Mouse (Mus musculus): ENCODE data around the gene Slc22a3. TPM values are rescaled to one million over a fixed set of nuclear protein-coding genes. Genes with fewer than 3 reads are reported as not detected.

The Slc22a3 gene
- polyA plus RNA-seq, 1 experiment from 2014 or later = 1.1 TPM

- H3K27ac ChIP-seq (replicated peaks) = no peak overlapping the region
- H3K9ac ChIP-seq = no peak overlapping the region
- H3K4me2 ChIP-seq = no peak overlapping the region
- no peaks in the 10 kb centered on the region for H3K4me1 ChIP-seq (replicated peaks)
- H3K36me3 ChIP-seq = no peaks in the 10 kb centered on the region
- ATAC-seq (ENCODE audit: low FRiP score, low read depth) = no peak
- H3K27me3 ChIP-seq = no peaks in the 10 kb centered on the region
- H3K9me3 ChIP-seq = no peaks in the 10 kb centered on the region
- 65% methylated on average over 16 of the region's 16 CpGs for WGBS
- H3K4me3 ChIP-seq = no peak overlapping the region
These were observed 86.5 kb downstream of the Slc22a3 start for GRCm38 (mm10) chr17:12420886-12421574.

GRCm38 (mm10) chr17:12419491-12420079, 87.9 kb downstream of the Slc22a3 start:
- no peak overlapping the region for H3K9ac ChIP-seq
- H3K9me3 ChIP-seq = no peaks in the 10 kb centered on the region
- H3K4me2 ChIP-seq = no peak overlapping the region
- H3K36me3 ChIP-seq = no peaks in the 10 kb centered on the region
- H3K27me3 ChIP-seq = no peaks in the 10 kb centered on the region
- no peak overlapping the region for H3K4me3 ChIP-seq
- no peak for ATAC-seq (ENCODE audit: low FRiP score, low read depth)
- 69% methylated on average over 19 of the region's 19 CpGs for WGBS
- no peaks in the 10 kb centered on the region for H3K4me1 ChIP-seq (replicated peaks)
- H3K27ac ChIP-seq (replicated peaks) = no peak overlapping the region

GRCm38 (mm10) chr17:12416250-12416895, 91.1 kb downstream of the Slc22a3 start:
- Histone ChIP-seq H3K9me3 (no peaks in the 10 kb centered on the region), H3K36me3 (no peaks in the 10 kb centered on the region), H3K4me1 (replicated peaks) (no peaks in the 10 kb centered on the region), H3K9ac (no peak overlapping the region), H3K4me2 (no peak overlapping the region), H3K27ac (replicated peaks) (no peak overlapping the region), H3K27me3 (no peaks in the 10 kb centered on the region), H3K4me3 (no peak overlapping the region)
- 45% methylated on average over 6 of the region's 6 CpGs for WGBS
- ATAC-seq (ENCODE audit: low FRiP score, low read depth) = peak; percentile 67; the same call in 1 of the 2 replicates

- no peak overlapping the region for H3K27ac ChIP-seq (replicated peaks)
- H3K36me3 ChIP-seq = no peaks in the 10 kb centered on the region
- 74% methylated on average over 5 of the region's 5 CpGs for WGBS
- no peaks in the 10 kb centered on the region for H3K9me3 ChIP-seq
- no peak for ATAC-seq (ENCODE audit: low FRiP score, low read depth)
- H3K27me3 ChIP-seq = no peaks in the 10 kb centered on the region
- H3K4me3 ChIP-seq = no peak overlapping the region
- H3K4me1 ChIP-seq (replicated peaks) = no peaks in the 10 kb centered on the region
- H3K9ac ChIP-seq = no peak overlapping the region
- no peak overlapping the region for H3K4me2 ChIP-seq
These were observed 91.8 kb downstream of the Slc22a3 start for GRCm38 (mm10) chr17:12415741-12416140.

GRCm38 (mm10) chr17:12415031-12415735, 92.3 kb downstream of the Slc22a3 start:
- Histone ChIP-seq H3K36me3 (no peaks in the 10 kb centered on the region), H3K27me3 (no peaks in the 10 kb centered on the region), H3K9me3 (no peaks in the 10 kb centered on the region), H3K4me1 (replicated peaks) (no peaks in the 10 kb centered on the region), H3K4me3 (no peak overlapping the region), H3K9ac (no peak overlapping the region), H3K4me2 (no peak overlapping the region), H3K27ac (replicated peaks) (no peak overlapping the region)
- ATAC-seq (ENCODE audit: low FRiP score, low read depth) = peak; percentile 32; the same call in 1 of the 2 replicates
- 54% methylated on average over 15 of the region's 15 CpGs for WGBS

GRCm38 (mm10) chr17:12412891-12413237, 94.6 kb downstream of the Slc22a3 start:
- no peak for ATAC-seq (ENCODE audit: low FRiP score, low read depth)
- no peaks in the 10 kb centered on the region for H3K4me1 ChIP-seq (replicated peaks)
- no peak overlapping the region for H3K27ac ChIP-seq (replicated peaks)
- H3K27me3 ChIP-seq = no peaks in the 10 kb centered on the region
- H3K4me3 ChIP-seq = no peak overlapping the region
- H3K36me3 ChIP-seq = no peaks in the 10 kb centered on the region
- H3K4me2 ChIP-seq = no peak overlapping the region
- H3K9me3 ChIP-seq = no peaks in the 10 kb centered on the region
- H3K9ac ChIP-seq = no peak overlapping the region
- WGBS = 76% methylated on average over 3 of the region's 3 CpGs

GRCm38 (mm10) chr17:12412181-12412890, 95.2 kb downstream of the Slc22a3 start:
- Histone ChIP-seq H3K4me2 (no peak overlapping the region), H3K36me3 (no peaks in the 10 kb centered on the region), H3K9ac (no peak overlapping the region), H3K27me3 (no peaks in the 10 kb centered on the region), H3K4me1 (replicated peaks) (no peaks in the 10 kb centered on the region), H3K27ac (replicated peaks) (no peak overlapping the region), H3K4me3 (no peak overlapping the region), H3K9me3 (no peaks in the 10 kb centered on the region)
- WGBS = 69% methylated on average over 10 of the region's 10 CpGs
- ATAC-seq (ENCODE audit: low FRiP score, low read depth) = no peak

GRCm38 (mm10) chr17:12409346-12409944, 98.1 kb downstream of the Slc22a3 start:
- Histone ChIP-seq H3K4me3 (no peak overlapping the region), H3K4me1 (replicated peaks) (no peaks in the 10 kb centered on the region), H3K27ac (replicated peaks) (no peak overlapping the region), H3K9ac (no peak overlapping the region), H3K36me3 (no peaks in the 10 kb centered on the region), H3K4me2 (no peak overlapping the region), H3K27me3 (no peaks in the 10 kb centered on the region), H3K9me3 (no peaks in the 10 kb centered on the region)
- ATAC-seq (ENCODE audit: low FRiP score, low read depth) = no peak
- 79% methylated on average over 11 of the region's 11 CpGs for WGBS

- WGBS = 70% methylated on average over 7 of the region's 7 CpGs
- no peak overlapping the region for H3K4me2 ChIP-seq
These were observed 104.1 kb downstream of the Slc22a3 start for GRCm38 (mm10) chr17:12403420-12403819.

GRCm38 (mm10) chr17:12396163-12396677, 111.3 kb downstream of the Slc22a3 start:
- no peak overlapping the region for H3K9ac ChIP-seq
- no peaks in the 10 kb centered on the region for H3K4me1 ChIP-seq (replicated peaks)
- ATAC-seq (ENCODE audit: low FRiP score, low read depth) = no peak
- no peak overlapping the region for H3K4me3 ChIP-seq
- WGBS = 93% methylated on average over 9 of the region's 9 CpGs
- no peak overlapping the region for H3K4me2 ChIP-seq
- no peaks in the 10 kb centered on the region for H3K36me3 ChIP-seq
- no peaks in the 10 kb centered on the region for H3K9me3 ChIP-seq
- H3K27me3 ChIP-seq = no peaks in the 10 kb centered on the region
- H3K27ac ChIP-seq (replicated peaks) = no peak overlapping the region

More at GRCm38 (mm10) chr17:12403420-12403819, 104.1 kb downstream of the Slc22a3 start:
- no peaks in the 10 kb centered on the region for H3K4me1 ChIP-seq (replicated peaks)
- no peaks in the 10 kb centered on the region for H3K36me3 ChIP-seq
- ATAC-seq (ENCODE audit: low FRiP score, low read depth) = no peak
- H3K27ac ChIP-seq (replicated peaks) = no peak overlapping the region
- no peaks in the 10 kb centered on the region for H3K9me3 ChIP-seq
- H3K27me3 ChIP-seq = no peaks in the 10 kb centered on the region
- no peak overlapping the region for H3K4me3 ChIP-seq
- no peak overlapping the region for H3K9ac ChIP-seq

- Histone ChIP-seq H3K4me1 (replicated peaks) (no peaks in the 10 kb centered on the region), H3K36me3 (no peaks in the 10 kb centered on the region), H3K27me3 (no peaks in the 10 kb centered on the region), H3K9ac (no peak overlapping the region), H3K9me3 (no peaks in the 10 kb centered on the region), H3K27ac (replicated peaks) (no peak overlapping the region), H3K4me3 (no peak overlapping the region), H3K4me2 (no peak overlapping the region)
- 95% methylated on average over 7 of the region's 7 CpGs for WGBS
- no peak for ATAC-seq (ENCODE audit: low FRiP score, low read depth)
These were observed 119.3 kb downstream of the Slc22a3 start for GRCm38 (mm10) chr17:12388239-12388638.
